In the genomic region with DNA sequence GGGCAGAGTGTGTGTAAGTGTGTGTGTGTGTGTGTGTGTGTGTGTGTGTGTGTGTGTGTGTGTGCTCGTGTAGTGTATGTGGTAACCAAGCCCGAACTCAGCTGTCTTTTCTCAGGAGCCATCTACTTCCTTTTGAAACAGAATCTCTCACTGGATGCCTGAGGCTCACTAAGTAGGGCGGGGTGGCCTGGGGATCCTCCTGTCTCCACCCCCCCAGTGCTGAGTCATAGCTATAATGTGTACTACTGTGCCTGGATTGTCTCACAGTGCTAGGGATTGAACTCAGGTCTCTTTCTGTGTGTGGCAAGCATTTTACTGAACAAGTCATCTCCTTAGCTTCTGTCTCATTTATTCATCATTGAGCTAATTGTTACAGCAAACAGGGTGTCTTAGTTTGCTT, we compare ENCODE assay signal across 8 mouse cellular contexts. TPM values are rescaled to one million over a fixed set of nuclear protein-coding genes. Genes with fewer than 3 reads are reported as not detected.
A peak's percentile ranks its signal among the peaks of the same experiment; 100 is the strongest.
DNase-seq lines count a peak whose midpoint lies in the region; ATAC-seq and TF ChIP-seq lines count a peak whose summit lies in the region.

No protein-coding gene starts in this region.

- no peaks in the 10 kb centered on the region for H3K4me1 ChIP-seq in lung, adult 2 months (ENCODE audit: control insufficient read depth, insufficient read depth, low read length)
- H3K4me1 ChIP-seq in heart, embryonic 16.5 days (ENCODE audit: control insufficient read depth, insufficient read depth, low read length), result peaks cover 31% of the 10 kb centered on the region
- peaks cover 10% of the 10 kb centered on the region for H3K4me1 ChIP-seq in midbrain, embryonic 14.5 days (ENCODE audit: control insufficient read depth, insufficient read depth, low read length)

- ATAC-seq in heart, embryonic 16.5 days (replicated peaks; ENCODE audit: extremely low read depth, insufficient read depth, low FRiP score), result peak; percentile 68
- ATAC-seq in midbrain, embryonic 14.5 days (ENCODE audit: low FRiP score, low TSS enrichment), result no peak

- H3K9me3 ChIP-seq in heart, embryonic 16.5 days (replicated peaks; ENCODE audit: control insufficient read depth, low read length), result no peaks in the 10 kb centered on the region
- no peaks in the 10 kb centered on the region for H3K9me3 ChIP-seq in midbrain, embryonic 14.5 days (ENCODE audit: control insufficient read depth, low read length)

- no peak overlapping the region for H3K9ac ChIP-seq in heart, embryonic 16.5 days (ENCODE audit: low read length)
- H3K9ac ChIP-seq in midbrain, embryonic 14.5 days (replicated peaks; ENCODE audit: low read length), result no peak overlapping the region

- H3K27ac ChIP-seq in heart, embryonic 16.5 days (ENCODE audit: low read length), result peak overlapping the region; percentile 77
- no peak overlapping the region for H3K27ac ChIP-seq in midbrain, embryonic 14.5 days (replicated peaks; ENCODE audit: low read depth, low read length)

- intact Hi-C loops in left cerebral cortex, postnatal 36 days (cut with DNase I), result no loop called here

- H3K4me3 ChIP-seq in lung, adult 2 months (replicated peaks; ENCODE audit: extremely low read depth, low read depth, low read length), result no peak overlapping the region
- no peak overlapping the region for H3K4me3 ChIP-seq in heart, embryonic 16.5 days (ENCODE audit: low read length)
- H3K4me3 ChIP-seq in midbrain, embryonic 14.5 days (replicated peaks; ENCODE audit: low read depth, low read length), result no peak overlapping the region

- no peaks in the 10 kb centered on the region for H3K36me3 ChIP-seq in heart, embryonic 16.5 days (ENCODE audit: control insufficient read depth, insufficient read depth)
- H3K36me3 ChIP-seq in midbrain, embryonic 14.5 days (ENCODE audit: control insufficient read depth, insufficient read depth, low read length), result no peaks in the 10 kb centered on the region

- DNase-seq in lung, adult 18-20 months, result peak; percentile 16 to 43
- DNase-seq in lung, adult 2 months, result no peak
- DNase-seq in adrenal gland, postnatal 14 days, result peak; percentile 75
- DNase-seq in lung, postnatal 36 days, result peak; percentile 66
- no peak for DNase-seq in midbrain, embryonic 14.5 days
- no peak for DNase-seq in left cerebral cortex, postnatal 36 days (ENCODE audit: low spot score in 2 of 2)
- DNase-seq in layer of hippocampus, adult 8-10 months (ENCODE audit: low spot score in 2 of 2), result no peak

- WGBS in lung, adult 2 months, result 42% methylated on average over 3 of the region's 3 CpGs
- 43% methylated on average over 3 of the region's 3 CpGs for WGBS in heart, embryonic 16.5 days
- 76% methylated on average over 3 of the region's 3 CpGs for WGBS in midbrain, embryonic 14.5 days

- no peaks in the 10 kb centered on the region for H3K27me3 ChIP-seq in heart, embryonic 16.5 days (ENCODE audit: control insufficient read depth, insufficient read depth, low read length)
- no peaks in the 10 kb centered on the region for H3K27me3 ChIP-seq in midbrain, embryonic 14.5 days (ENCODE audit: control insufficient read depth, insufficient read depth, low read length)

- no peak overlapping the region; the same call in 1 of the 2 replicates for H3K4me2 ChIP-seq in heart, embryonic 16.5 days (ENCODE audit: low read depth, low read length)
- H3K4me2 ChIP-seq in midbrain, embryonic 14.5 days (ENCODE audit: low read length), result no peak overlapping the region

- TF ChIP-seq POLR2A in lung, adult 2 months (IDR thresholded peaks at IDR 0.05; ENCODE audit: borderline replicate concordance, extremely low read depth, low read depth, low read length), result no peak

- no peak for TF ChIP-seq CTCF in lung, adult 2 months (IDR thresholded peaks at IDR 0.05; ENCODE audit: insufficient read depth, low read length)

RNA-seq across cellular contexts. Expression of gene Fam163a, which starts 12.6 kb away (rescaled TPM):
- polyA plus RNA-seq in lung, adult 2 months (2012; rRNA removed), result 0.07 and 0.10 TPM in 2 replicates
- total RNA-seq in adrenal gland, postnatal 14 days (2021), result 11.0 and 12.2 TPM in 2 replicates
- 1.4 and 1.6 TPM in 2 replicates for polyA plus RNA-seq in heart, embryonic 16.5 days (2015; fragmentation: Nextera tagmentation; extraction: Ambion mirVana)
- 4.7 and 7.4 TPM in 2 replicates for polyA plus RNA-seq in midbrain, embryonic 14.5 days (2014; fragmentation: Nextera tagmentation; extraction: Ambion mirVana)
- total RNA-seq in left cerebral cortex, postnatal 36 days (2021), result 1 to 10 TPM; 8.1 to 8.9 TPM
- 10 to 100 TPM in 2 of 4 experiments, 1 to 10 TPM in 2; 9.3 to 15.2 (median 11.5) TPM for total RNA-seq in layer of hippocampus, adult 8-10 months (2022)

Comparison
In these comparisons a context has a peak if more than half of its experiments do, and no peak if none do; other contexts are left out.
1. DNase-seq: peak in lung, adult 18-20 months (2 of 2), adrenal gland, postnatal 14 days (single experiment) and lung, postnatal 36 days (single experiment); none in lung, adult 2 months (single experiment), midbrain, embryonic 14.5 days (single experiment), left cerebral cortex, postnatal 36 days (0 of 2) and layer of hippocampus, adult 8-10 months (0 of 2).